Mouse (Mus musculus): ENCODE measurements around the gene Ust. TPM values are rescaled to one million over a fixed set of nuclear protein-coding genes. Genes with fewer than 3 reads are reported as not detected.

The Ust gene
- total RNA-seq, 1 experiment from 2014 or later = 0.93 TPM

DNA sequence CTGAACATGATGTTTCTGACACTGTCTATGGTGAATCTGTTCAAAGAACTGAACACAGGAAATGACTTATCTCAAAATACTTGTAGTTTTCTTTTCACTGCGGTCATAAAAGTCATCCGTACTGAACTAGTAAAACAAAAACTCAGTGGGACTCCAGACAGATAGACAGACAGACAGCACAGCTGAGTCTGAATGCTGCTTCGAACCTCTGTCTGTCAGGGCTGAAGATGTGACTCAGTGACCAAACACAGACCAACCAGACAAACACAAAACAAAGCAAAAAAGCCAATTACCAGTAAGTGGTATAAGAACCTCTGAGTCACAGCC is 12.4 kb downstream of the Ust start:
- 0 out of 2 replicates have a peak, but pooled peaks have one; percentile 13 for ATAC-seq (ENCODE audit: extremely low read depth, insufficient number of reproducible peaks, low FRiP score, poor library complexity, severe bottlenecking)

GRCm38 (mm10) chr10:8505346-8506246 is 13.0 kb downstream of the Ust start:
- peak; percentile 69; the same call in 1 of the 2 replicates for ATAC-seq (ENCODE audit: extremely low read depth, insufficient number of reproducible peaks, low FRiP score, poor library complexity, severe bottlenecking)

DNA sequence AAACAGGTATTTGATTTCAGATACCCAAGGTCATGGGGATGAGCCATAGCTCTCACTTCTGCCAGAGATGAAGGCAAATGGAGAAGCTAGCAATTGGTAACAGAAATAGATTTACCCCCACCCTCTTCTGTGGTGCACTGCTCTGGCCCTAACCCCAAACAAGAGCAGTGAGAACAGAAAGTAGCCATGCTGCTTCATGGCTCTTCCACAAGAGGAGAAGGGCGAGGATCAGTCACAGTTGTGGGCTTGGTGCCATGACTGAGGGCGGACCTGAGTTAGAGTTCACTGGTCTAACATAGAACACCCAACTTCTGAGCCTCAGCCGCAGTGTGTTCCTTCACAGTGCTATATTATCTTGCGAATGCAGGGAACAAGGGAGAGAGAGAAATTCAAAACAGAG is 13.8 kb downstream of the Ust start:
- no peak for ATAC-seq (ENCODE audit: extremely low read depth, insufficient number of reproducible peaks, low FRiP score, poor library complexity, severe bottlenecking)

DNA sequence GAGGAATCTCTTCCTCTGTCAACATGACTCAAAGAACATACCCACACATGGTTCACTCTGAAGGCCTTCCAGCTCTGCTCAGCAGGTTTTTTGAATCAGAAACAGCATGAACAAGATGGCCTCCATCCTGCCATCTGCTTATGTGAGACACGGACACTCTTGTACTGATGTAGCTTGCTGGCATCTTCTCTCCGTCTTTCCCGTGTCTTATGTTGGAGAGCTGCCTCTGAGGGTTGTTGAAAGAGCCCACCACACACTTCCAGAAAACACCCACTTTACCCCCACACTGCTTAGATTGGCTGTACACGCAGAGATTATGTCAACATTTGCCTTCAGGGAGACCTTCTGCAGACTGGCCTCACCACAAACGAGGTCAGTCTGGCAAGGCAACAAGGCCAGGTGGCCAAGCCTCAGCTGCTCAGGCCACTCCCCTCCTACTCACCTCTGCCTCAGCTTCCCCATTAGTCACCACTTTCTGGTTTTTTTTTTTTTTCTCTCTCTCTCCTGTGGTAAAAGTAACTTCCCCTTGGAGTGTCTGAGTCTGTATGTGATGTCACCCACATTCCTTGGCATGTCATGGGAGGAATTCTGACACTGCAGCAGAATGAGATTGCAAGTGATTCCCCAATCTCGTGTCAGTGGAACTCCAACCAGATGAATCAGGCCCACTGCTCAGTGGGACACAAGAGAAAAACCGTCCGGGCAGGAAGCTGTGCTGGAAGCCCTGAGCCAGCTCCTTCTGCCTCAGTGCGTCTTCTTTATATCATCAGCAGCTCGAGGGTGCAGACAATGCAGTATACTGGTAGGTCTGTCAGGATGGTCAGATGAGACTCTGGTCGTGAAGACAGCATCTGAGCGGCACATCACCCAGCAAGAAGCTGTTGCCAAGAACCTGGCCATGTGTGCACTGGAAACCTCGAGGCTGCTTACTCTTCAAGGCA is 19.4 kb downstream of the Ust start:
- no peak for ATAC-seq (ENCODE audit: extremely low read depth, insufficient number of reproducible peaks, low FRiP score, poor library complexity, severe bottlenecking)

- ATAC-seq (ENCODE audit: extremely low read depth, insufficient number of reproducible peaks, low FRiP score, poor library complexity, severe bottlenecking) = no peak
Observed at GRCm38 (mm10) chr10:8495543-8496141, 23.0 kb downstream of the Ust start.

DNA sequence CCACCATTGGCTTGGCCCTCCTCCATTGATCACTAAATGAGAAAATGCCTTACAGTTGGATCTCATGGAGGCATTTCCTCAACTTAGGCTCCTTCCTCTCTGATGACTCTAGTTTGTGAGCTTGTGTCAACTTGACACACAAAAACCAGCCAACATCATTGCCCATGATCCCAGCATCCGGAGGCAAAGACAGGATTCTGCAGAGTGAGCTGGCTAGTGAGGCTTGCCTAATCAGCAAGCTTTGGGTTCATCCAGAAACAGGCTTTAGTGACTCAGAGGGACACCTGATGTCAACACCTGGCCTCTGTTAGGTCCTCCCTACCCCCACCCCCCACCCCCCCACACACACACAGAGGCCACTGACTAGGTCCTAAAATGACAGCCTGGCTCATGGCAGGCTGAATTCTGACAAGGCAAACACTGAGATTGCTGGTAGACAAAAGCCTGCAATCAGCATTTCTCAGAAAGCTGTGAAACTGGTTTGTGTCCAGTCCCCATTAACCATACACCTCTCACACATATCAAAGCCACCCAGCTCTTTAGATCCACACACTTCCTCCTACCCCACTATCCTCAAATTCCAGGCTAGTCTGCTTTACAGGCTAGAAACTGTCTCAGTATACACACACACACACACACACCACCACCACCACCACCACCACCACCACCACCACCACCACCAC is 26.6 kb downstream of the Ust start:
- no peak for ATAC-seq (ENCODE audit: extremely low read depth, insufficient number of reproducible peaks, low FRiP score, poor library complexity, severe bottlenecking)

- ATAC-seq (ENCODE audit: extremely low read depth, insufficient number of reproducible peaks, low FRiP score, poor library complexity, severe bottlenecking) = no peak
Observed at GRCm38 (mm10) chr10:8487388-8487787, 31.2 kb downstream of the Ust start.

DNA sequence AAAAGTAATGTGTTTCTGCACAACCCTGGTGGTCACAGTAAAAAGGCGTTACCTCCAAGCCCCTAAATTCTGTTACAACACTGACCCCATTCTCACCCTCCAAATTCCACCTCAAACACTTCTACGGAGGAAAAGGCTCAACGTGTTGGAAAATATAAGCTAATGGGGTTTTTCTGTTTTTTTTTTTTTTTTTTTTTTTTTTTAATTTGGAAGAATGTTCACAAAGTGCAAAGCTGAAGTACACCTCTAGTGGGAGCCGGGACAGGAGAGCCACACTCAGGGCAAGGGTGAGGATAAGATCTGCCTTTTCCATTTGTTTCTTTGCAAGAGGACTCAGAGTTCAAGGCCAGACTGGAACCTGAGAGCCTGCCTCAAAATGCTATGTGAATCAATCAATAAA is 34.1 kb downstream of the Ust start:
- ATAC-seq (ENCODE audit: extremely low read depth, insufficient number of reproducible peaks, low FRiP score, poor library complexity, severe bottlenecking) = no peak

DNA sequence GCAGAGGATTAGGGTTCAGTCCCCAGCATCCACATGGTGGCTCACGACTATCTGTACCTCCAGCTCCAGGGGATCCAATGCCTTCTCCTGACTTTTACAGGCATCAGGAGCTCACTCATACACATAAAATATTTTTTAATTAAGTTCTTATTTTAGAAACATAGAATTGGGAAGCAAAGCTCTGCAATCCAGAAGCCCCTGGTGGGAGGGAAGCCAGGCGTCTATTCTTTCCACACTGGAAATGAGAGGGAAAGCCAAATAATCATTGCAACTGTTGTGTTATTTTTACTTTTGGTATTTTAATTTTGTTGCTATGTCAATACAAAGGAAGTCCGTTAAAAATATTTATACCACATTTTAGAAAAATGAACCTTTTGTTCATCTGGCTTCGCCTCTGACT is 35.8 kb downstream of the Ust start:
- no peak for ATAC-seq (ENCODE audit: extremely low read depth, insufficient number of reproducible peaks, low FRiP score, poor library complexity, severe bottlenecking)

DNA sequence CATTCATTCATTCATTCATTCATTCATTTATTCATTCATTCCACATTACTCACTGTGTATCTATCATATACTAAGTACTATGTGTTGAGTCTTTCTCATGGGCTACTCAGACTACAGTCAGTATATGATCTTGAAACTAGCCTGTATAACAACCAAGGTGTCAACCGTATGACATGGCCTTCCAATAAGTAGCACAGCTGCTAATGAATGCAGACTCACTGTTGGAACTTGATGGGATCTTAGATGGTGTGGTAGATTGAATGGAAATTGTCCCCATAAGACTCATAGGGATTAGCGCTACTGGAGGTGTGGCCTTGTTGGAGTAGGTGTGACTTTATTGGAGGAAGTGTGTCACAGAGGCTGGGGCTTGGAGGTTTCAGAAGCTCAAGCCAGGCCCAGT is 38.8 kb downstream of the Ust start:
- ATAC-seq (ENCODE audit: extremely low read depth, insufficient number of reproducible peaks, low FRiP score, poor library complexity, severe bottlenecking) = no peak

DNA sequence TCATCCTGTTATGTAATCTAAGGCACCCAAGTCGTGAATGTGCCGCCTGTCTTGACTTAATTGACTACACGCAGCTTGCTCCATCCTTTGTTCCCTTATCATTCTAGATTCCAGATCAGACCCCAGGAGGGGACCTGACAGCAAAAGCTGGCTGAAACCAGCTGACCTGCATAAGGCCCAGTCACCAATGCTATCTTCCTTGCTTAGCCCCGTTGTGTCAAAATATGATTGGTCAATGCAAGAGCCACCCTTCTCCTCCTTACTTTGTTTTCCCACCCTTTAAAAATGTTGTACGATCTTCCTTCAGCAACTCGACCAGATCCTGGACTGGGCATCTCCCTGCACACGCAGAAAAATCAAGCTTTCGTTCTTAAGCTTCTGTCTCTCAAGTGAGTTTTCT is 40.7 kb downstream of the Ust start:
- ATAC-seq (ENCODE audit: extremely low read depth, insufficient number of reproducible peaks, low FRiP score, poor library complexity, severe bottlenecking) = no peak

- no peak for ATAC-seq (ENCODE audit: extremely low read depth, insufficient number of reproducible peaks, low FRiP score, poor library complexity, severe bottlenecking)
Observed at GRCm38 (mm10) chr10:8471995-8472394, 46.6 kb downstream of the Ust start.

GRCm38 (mm10) chr10:8471012-8471411 is 47.6 kb downstream of the Ust start:
- ATAC-seq (ENCODE audit: extremely low read depth, insufficient number of reproducible peaks, low FRiP score, poor library complexity, severe bottlenecking) = no peak

DNA sequence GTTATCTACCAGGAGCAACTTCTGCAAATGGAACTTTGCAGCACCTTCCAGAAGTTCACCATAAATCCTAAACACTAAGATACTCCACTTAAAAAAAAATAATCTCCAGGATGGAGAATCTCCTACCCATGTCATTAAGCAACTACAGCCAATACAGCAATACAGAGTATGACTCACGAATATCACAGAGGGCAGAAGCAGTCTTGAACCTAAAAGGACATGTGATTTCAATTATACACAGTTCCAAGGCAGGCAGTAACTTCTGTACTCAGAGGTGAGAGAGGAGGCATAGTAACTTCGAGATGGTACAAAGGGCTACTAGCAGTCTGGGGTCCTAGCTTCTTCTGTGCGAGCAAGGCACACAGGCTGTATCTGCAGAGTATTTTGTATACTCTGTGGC is 49.1 kb downstream of the Ust start:
- ATAC-seq (ENCODE audit: extremely low read depth, insufficient number of reproducible peaks, low FRiP score, poor library complexity, severe bottlenecking) = no peak

DNA sequence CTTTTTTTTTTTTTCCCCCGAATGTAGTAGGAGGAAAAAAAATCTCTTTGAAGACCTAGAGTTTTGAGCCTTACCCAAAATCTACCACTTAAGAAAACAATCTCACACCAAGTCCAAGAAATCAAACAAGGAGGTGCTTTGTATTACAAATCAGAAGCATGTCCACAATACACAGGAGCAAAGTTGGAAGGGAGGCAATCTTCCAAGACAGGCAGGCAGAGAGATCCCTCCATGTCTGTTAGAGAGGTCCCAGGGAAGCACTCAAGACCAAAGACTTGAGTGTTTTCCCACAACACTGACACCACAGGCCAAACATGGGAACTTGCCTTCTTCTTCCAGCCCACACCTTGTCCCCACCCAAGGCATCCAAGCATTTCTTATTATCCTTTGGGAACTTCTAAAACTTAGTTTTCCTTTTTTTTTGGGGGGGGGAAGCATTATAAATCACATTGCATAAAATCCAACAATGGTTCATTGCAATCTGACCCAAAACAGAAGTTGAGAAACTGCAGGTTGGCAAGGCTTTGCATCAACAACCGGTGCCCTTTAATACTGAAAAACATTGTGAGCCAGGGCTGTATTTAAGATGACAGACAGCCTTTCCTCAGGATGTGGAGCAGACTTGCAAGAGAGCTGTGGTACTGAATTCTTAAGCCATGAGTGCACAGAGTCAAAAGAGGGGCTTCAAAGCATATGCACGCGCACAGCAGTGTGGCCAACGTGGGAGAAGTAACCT is 49.8 kb downstream of the Ust start:
- ATAC-seq (ENCODE audit: extremely low read depth, insufficient number of reproducible peaks, low FRiP score, poor library complexity, severe bottlenecking) = no peak

DNA sequence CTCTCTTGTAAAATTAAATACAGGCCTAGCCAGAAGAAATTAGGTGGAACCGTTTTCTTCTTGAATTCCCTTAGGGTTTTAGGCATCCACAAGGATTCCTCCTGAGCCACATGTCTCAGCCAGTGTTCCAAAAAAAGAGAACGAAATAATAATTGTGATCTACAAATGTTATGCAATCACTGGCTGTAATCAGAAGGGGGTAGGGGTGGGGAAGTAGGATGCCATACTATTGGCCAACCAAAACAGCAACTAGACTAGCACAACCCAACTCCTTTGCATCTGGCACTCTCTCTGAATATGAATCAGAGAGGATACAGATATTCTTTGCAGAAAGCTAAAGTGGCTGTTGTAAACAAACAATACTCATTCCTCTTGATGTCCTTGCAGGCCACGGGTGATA is 52.7 kb downstream of the Ust start:
- no peak for ATAC-seq (ENCODE audit: extremely low read depth, insufficient number of reproducible peaks, low FRiP score, poor library complexity, severe bottlenecking)

DNA sequence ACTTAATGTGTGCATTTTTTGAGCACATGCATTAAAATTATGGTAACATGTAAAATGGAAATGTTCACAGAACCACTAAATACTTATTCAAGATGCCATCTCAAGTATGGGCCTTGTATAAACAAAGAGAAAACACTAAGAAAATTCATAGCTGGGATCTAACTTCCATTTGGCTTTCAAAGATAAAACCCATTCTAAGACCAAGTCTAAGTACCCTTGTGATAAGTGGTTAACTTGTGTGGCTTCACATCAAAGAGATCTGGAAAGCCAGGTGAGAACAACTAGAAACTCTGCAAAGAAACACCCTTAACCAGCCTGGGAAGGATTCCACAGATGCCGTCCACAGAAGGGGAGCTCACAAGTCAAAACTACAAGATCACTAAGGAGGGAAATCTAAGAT is 53.4 kb downstream of the Ust start:
- ATAC-seq (ENCODE audit: extremely low read depth, insufficient number of reproducible peaks, low FRiP score, poor library complexity, severe bottlenecking) = no peak

- no peak for ATAC-seq (ENCODE audit: extremely low read depth, insufficient number of reproducible peaks, low FRiP score, poor library complexity, severe bottlenecking)
Observed at GRCm38 (mm10) chr10:8461372-8461771, 57.3 kb downstream of the Ust start.
